Mouse (Mus musculus): ENCODE data around the gene Apba1. TPM values are rescaled to one million over a fixed set of nuclear protein-coding genes. Genes with fewer than 3 reads are reported as not detected.

The Apba1 gene
- polyA plus RNA-seq, 1 experiment from 2014 or later, result 0.31 TPM

DNA sequence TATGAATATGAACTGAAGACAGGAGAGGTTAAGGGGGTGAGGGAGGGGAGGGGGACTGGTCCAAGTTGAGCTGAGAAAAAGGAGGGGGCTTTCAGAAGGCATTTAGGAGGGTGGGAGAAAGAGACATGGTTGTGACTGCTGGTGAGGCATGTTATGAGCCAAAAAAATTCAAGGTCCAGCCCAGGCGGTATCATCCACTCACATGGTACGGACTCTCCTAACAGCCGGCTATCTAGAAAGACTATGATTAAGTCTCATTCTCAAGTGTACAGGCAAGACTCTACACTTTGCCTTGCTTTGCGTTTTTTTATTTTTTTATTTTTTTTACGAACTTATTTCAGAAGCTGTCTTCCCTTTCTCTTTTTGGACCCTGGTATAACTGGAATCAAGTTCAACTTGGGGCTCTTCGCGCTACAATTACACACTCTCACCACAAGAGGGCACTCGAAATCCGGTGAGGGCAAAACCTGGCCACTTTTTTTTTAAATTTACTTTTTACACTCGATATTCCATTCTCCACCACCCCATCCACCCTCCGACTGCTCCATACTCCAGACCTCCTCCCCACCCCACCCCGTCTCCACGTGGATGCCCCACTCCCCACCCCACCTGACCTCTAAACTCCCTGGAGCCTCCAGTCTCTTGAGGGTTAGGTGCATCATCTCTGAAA is 101.6 kb downstream of the Apba1 start:
- no peak overlapping the region for H3K4me3 ChIP-seq
- peak; percentile 45 for DNase-seq (ENCODE audit: low spot score)
- H3K27me3 ChIP-seq (replicated peaks; ENCODE audit: low read depth, poor library complexity, severe bottlenecking), result no peaks in the 10 kb centered on the region
- whole genome bisulfite sequencing, result 33% methylated on average over 13 of the region's 13 CpGs
- no peaks in the 10 kb centered on the region for H3K36me3 ChIP-seq (replicated peaks)
- no peak overlapping the region for H3K27ac ChIP-seq (replicated peaks)
- peaks cover 17% of the 10 kb centered on the region for H3K4me1 ChIP-seq
- peaks cover 3% of the 10 kb centered on the region; the same call in 1 of the 2 replicates for H3K9me3 ChIP-seq

GRCm38 (mm10) chr19:23862736-23863135 is 104.0 kb downstream of the Apba1 start:
- Histone ChIP-seq H3K27me3 (replicated peaks; ENCODE audit: low read depth, poor library complexity, severe bottlenecking) (no peaks in the 10 kb centered on the region), H3K4me1 (peaks cover 17% of the 10 kb centered on the region), H3K4me3 (no peak overlapping the region), H3K36me3 (replicated peaks) (no peaks in the 10 kb centered on the region), H3K27ac (replicated peaks) (no peak overlapping the region), H3K9me3 (peaks cover 3% of the 10 kb centered on the region; the same call in 1 of the 2 replicates)
- 48% methylated on average over 4 of the region's 4 CpGs for WGBS
- no peak for DNase-seq (ENCODE audit: low spot score)

DNA sequence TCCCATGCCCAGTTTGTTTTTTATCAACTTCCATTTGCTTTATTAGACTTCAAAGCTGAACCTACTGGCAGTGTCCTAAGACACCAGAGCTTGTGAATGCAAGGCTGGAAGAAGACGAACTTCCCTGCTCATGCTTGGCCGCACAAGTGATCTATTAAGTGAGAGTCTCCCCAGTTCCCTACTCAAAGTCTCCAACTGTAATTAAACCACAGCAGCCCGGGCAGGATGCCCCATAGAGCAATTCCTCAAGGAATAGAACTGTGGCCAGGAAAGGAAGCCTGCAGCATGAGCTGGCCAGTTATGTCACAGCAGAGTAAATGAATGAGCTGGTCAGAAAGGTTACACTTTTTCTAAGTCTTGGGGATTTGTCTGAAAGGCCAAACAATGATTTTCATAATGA is 105.3 kb downstream of the Apba1 start:
- H3K9me3 ChIP-seq, result no peaks in the 10 kb centered on the region
- no peak for DNase-seq (ENCODE audit: low spot score)
- no peak overlapping the region for H3K27ac ChIP-seq (replicated peaks)
- H3K4me1 ChIP-seq, result peaks cover 17% of the 10 kb centered on the region
- WGBS, result 54% methylated on average over 3 of the region's 3 CpGs
- no peaks in the 10 kb centered on the region for H3K27me3 ChIP-seq (replicated peaks; ENCODE audit: low read depth, poor library complexity, severe bottlenecking)
- no peak overlapping the region for H3K4me3 ChIP-seq
- H3K36me3 ChIP-seq (replicated peaks), result no peaks in the 10 kb centered on the region

DNA sequence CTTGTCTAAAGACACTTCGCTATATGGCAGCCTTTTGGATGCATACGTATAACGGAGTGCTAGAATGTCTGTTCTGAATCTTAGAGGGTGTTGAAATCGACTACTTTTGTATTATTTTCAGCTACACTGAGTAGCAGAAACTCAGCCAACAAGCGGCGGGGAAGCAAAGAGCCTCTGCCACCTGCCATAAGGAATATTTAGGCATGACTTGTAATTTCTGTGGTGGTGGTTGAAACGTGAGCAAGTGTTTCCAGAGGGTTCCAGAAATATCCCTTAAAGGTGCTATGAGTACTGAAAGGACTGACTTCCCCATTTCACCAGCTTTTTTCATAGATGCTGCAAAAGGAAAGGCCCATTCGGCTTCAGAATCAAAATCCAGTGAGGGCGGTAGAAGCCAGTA is 107.4 kb downstream of the Apba1 start:
- no peaks in the 10 kb centered on the region for H3K36me3 ChIP-seq (replicated peaks)
- 91% methylated on average over 9 of the region's 9 CpGs for WGBS

GRCm38 (mm10) chr19:23867052-23867451 is 108.4 kb downstream of the Apba1 start:
- 85% methylated on average over 11 of the region's 11 CpGs for WGBS
- Histone ChIP-seq H3K9me3 (no peaks in the 10 kb centered on the region), H3K36me3 (replicated peaks) (no peaks in the 10 kb centered on the region), H3K4me3 (no peak overlapping the region), H3K27me3 (replicated peaks; ENCODE audit: low read depth, poor library complexity, severe bottlenecking) (no peaks in the 10 kb centered on the region), H3K4me1 (peaks cover 12% of the 10 kb centered on the region), H3K27ac (replicated peaks) (no peak overlapping the region)
- no peak for DNase-seq (ENCODE audit: low spot score)

More for the DNA sequence above, 107.4 kb downstream of the Apba1 start:
- Histone ChIP-seq H3K4me1 (peaks cover 17% of the 10 kb centered on the region), H3K9me3 (no peaks in the 10 kb centered on the region), H3K4me3 (no peak overlapping the region), H3K27me3 (replicated peaks; ENCODE audit: low read depth, poor library complexity, severe bottlenecking) (no peaks in the 10 kb centered on the region), H3K27ac (replicated peaks) (no peak overlapping the region)
- DNase-seq (ENCODE audit: low spot score), result no peak

DNA sequence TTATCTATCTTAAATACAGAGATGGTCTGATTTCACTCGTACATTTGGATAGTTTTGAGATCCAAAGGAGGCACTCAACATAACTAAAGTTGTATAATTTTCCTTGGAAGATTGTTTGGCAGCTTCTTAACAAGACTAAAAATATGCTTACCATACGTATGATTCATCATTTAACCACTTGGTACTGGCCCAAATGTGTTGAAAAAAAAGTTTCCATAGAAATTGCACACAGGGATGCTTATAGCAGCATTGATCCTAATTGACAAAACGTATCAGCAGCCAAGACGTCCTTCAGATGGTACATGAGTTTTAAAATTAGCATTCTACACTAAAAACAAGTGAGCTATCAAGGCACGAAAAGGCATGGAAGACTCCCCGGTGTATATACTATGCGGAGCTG is 108.9 kb downstream of the Apba1 start:
- Histone ChIP-seq H3K9me3 (no peaks in the 10 kb centered on the region), H3K4me3 (no peak overlapping the region), H3K4me1 (peaks cover 6% of the 10 kb centered on the region; the same call in 1 of the 2 replicates), H3K27ac (replicated peaks) (no peak overlapping the region), H3K27me3 (replicated peaks; ENCODE audit: low read depth, poor library complexity, severe bottlenecking) (no peaks in the 10 kb centered on the region), H3K36me3 (replicated peaks) (no peaks in the 10 kb centered on the region)
- DNase-seq (ENCODE audit: low spot score), result no peak
- 91% methylated on average over 7 of the region's 7 CpGs for WGBS

- Histone ChIP-seq H3K27ac (replicated peaks) (no peak overlapping the region), H3K4me1 (no peaks in the 10 kb centered on the region), H3K9me3 (no peaks in the 10 kb centered on the region), H3K36me3 (replicated peaks) (no peaks in the 10 kb centered on the region), H3K27me3 (replicated peaks; ENCODE audit: low read depth, poor library complexity, severe bottlenecking) (no peaks in the 10 kb centered on the region), H3K4me3 (no peak overlapping the region)
- WGBS, result 82% methylated on average over 6 of the region's 6 CpGs
- no peak for DNase-seq (ENCODE audit: low spot score)
These were observed 115.8 kb downstream of the Apba1 start for GRCm38 (mm10) chr19:23874502-23874901.

GRCm38 (mm10) chr19:23875819-23876218 is 117.1 kb downstream of the Apba1 start:
- Histone ChIP-seq H3K27ac (replicated peaks) (no peak overlapping the region), H3K36me3 (replicated peaks) (no peaks in the 10 kb centered on the region)
- WGBS, result 85% methylated on average over 5 of the region's 5 CpGs

DNA sequence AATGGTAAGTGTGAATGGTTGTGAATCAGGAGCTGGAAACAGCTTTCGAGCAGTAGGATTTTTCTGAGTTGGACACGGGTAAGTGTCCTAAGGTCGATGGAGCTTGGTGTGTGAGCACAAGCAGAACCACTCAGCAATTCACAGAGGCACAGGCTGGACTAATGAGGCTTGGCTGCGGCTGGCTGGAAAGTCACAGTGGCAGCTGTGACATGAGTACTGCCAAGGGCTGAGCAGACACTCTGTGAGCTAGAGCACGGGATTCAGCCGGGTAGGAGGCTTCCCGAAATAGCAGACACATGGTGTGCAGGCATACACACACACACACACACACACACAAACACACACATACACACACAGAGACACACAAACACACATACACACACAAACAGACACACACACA is 121.2 kb downstream of the Apba1 start:
- Histone ChIP-seq H3K9me3 (no peaks in the 10 kb centered on the region), H3K36me3 (replicated peaks) (no peaks in the 10 kb centered on the region), H3K4me1 (peaks cover 2% of the 10 kb centered on the region; the same call in 1 of the 2 replicates), H3K4me3 (no peak overlapping the region), H3K27me3 (replicated peaks; ENCODE audit: low read depth, poor library complexity, severe bottlenecking) (no peaks in the 10 kb centered on the region), H3K27ac (replicated peaks) (no peak overlapping the region)
- WGBS, result 79% methylated on average over 7 of the region's 7 CpGs
- no peak for DNase-seq (ENCODE audit: low spot score)

More at GRCm38 (mm10) chr19:23875819-23876218, 117.1 kb downstream of the Apba1 start:
- no peak for DNase-seq (ENCODE audit: low spot score)
- Histone ChIP-seq H3K4me3 (no peak overlapping the region), H3K9me3 (no peaks in the 10 kb centered on the region), H3K27me3 (replicated peaks; ENCODE audit: low read depth, poor library complexity, severe bottlenecking) (no peaks in the 10 kb centered on the region), H3K4me1 (no peaks in the 10 kb centered on the region)

DNA sequence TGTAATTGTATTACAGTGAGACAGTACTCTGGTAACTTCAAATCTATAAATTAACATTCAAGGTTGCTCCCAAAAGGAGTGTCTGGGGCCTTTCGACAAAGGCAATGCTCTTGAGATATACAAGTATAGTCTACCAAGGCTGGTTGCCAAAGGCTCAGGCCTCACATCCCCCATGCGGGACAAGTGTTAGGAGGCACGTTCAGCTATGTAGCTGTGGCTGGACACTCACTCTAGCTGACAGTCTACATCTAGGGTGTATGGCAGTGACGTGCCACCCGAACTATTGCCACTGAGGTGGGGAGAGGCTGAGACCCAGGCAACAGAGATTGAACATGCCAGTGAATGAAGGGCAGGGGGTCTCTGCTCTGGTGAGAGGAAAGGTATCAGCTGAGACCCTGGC is 127.5 kb downstream of the Apba1 start:
- H3K27ac ChIP-seq (replicated peaks), result no peak overlapping the region
- H3K4me1 ChIP-seq, result peaks cover 2% of the 10 kb centered on the region; the same call in 1 of the 2 replicates
- H3K4me3 ChIP-seq, result no peak overlapping the region
- no peaks in the 10 kb centered on the region for H3K9me3 ChIP-seq
- 92% methylated on average over 5 of the region's 5 CpGs for WGBS
- no peak for DNase-seq (ENCODE audit: low spot score)
- H3K36me3 ChIP-seq (replicated peaks), result no peaks in the 10 kb centered on the region
- peaks cover 25% of the 10 kb centered on the region for H3K27me3 ChIP-seq (replicated peaks; ENCODE audit: low read depth, poor library complexity, severe bottlenecking)

- DNase-seq (ENCODE audit: low spot score), result no peak
- peaks cover 22% of the 10 kb centered on the region for H3K4me1 ChIP-seq
- H3K27me3 ChIP-seq (replicated peaks; ENCODE audit: low read depth, poor library complexity, severe bottlenecking), result peaks cover 72% of the 10 kb centered on the region
- WGBS, result 88% methylated on average over 6 of the region's 6 CpGs
- H3K9me3 ChIP-seq, result peaks cover 4% of the 10 kb centered on the region; the same call in 1 of the 2 replicates
- no peaks in the 10 kb centered on the region for H3K36me3 ChIP-seq (replicated peaks)
- H3K4me3 ChIP-seq, result no peak overlapping the region
- H3K27ac ChIP-seq (replicated peaks), result no peak overlapping the region
These were observed 132.7 kb downstream of the Apba1 start for GRCm38 (mm10) chr19:23891421-23891820.

DNA sequence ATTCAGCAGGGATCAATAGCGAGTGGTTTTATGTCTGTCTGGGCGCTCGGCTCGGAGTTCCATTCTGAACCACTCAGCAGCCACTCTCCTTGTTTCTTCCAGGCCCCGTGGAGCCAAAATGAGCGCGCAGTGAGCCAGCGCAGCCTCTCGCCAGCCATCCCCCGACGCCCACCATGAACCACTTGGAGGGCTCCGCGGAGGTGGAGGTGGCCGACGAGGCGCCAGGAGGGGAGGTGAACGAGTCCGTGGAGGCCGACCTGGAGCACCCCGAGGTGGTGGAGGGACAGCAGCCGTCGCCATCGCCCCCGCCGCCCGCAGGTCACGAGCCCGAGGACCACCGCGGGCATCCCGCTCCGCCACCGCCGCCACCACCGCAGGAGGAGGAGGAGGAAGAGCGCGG is 133.9 kb downstream of the Apba1 start:
- peaks cover 83% of the 10 kb centered on the region for H3K27me3 ChIP-seq (replicated peaks; ENCODE audit: low read depth, poor library complexity, severe bottlenecking)
- 25% methylated on average over 37 of the region's 37 CpGs for WGBS
- no peak for DNase-seq (ENCODE audit: low spot score)
- peak overlapping the region; percentile 12; the same call in 1 of the 2 replicates for H3K27ac ChIP-seq (replicated peaks)
- H3K4me1 ChIP-seq, result peaks cover 22% of the 10 kb centered on the region
- H3K4me3 ChIP-seq, result peak overlapping the region; percentile 53
- H3K9me3 ChIP-seq, result peaks cover 4% of the 10 kb centered on the region; the same call in 1 of the 2 replicates
- H3K36me3 ChIP-seq (replicated peaks), result no peaks in the 10 kb centered on the region

All from embryonic facial prominence, embryonic 10.5 days (tissue).